Mouse (Mus musculus): Measurements from ENCODE around the gene Gucy2e.

GRCm38 (mm10) chr11:69211431-69211830 is 25.4 kb downstream of the Gucy2e start:
- TF ChIP-seq CTCF (IDR thresholded peaks at IDR 0.05; ENCODE audit: low read depth) (no peak), EP300 (IDR thresholded peaks at IDR 0.05; ENCODE audit: low read depth) (no peak)

Data from heart, postnatal 0 days (tissue).